Mouse (Mus musculus): ENCODE measurements around the gene Pheta2. TPM values are rescaled to one million over a fixed set of nuclear protein-coding genes. Genes with fewer than 3 reads are reported as not detected.

The Pheta2 gene
- polyA plus RNA-seq, 1 experiment from 2014 or later, result 34.0 TPM

DNA sequence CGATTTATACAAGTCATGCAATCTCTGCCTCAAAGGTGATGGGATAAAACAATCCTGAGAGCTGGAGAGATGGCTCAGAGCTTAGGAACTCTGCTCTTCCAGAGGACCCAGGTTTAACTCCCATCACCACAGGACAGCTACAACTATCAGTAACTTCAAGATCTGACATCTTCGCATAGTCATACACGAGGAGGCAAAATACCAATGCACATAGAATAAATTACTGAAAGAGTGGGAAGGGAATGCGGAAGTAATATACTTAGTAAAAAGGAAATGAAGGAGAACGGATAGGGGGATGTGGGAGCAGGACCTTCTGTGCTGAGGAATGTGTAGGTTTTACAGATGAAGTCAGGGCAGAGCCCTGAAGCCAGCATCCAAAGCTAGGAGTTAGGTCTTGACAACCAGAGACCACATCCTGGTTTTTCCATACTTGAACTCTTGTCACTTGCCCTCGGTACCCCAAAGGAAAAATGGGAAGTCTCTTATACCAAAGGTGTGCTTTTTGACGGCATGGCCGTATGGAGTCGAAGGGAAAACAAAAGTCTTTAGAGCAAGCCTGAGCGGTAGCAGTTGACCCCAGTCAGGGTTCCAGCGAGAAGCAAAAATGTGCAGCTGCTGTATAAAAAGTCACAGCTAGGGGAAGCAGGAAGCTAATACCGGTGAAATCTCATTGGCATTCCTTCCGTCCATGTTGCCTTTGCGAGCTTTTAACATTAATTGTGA, 8.0 kb downstream of the Pheta2 start:
- H3K27ac ChIP-seq (ENCODE audit: low read depth, low read length), result peak overlapping the region; percentile 79
- H3K4me1 ChIP-seq (replicated peaks; ENCODE audit: control insufficient read depth, insufficient read depth, low read length), result peaks cover 67% of the 10 kb centered on the region
- H3K9me3 ChIP-seq (ENCODE audit: control insufficient read depth, low read length), result no peaks in the 10 kb centered on the region
- 43% methylated on average over 14 of the region's 14 CpGs for WGBS
- H3K36me3 ChIP-seq (ENCODE audit: control insufficient read depth, insufficient read depth, low read length), result peaks cover 26% of the 10 kb centered on the region
- peak overlapping the region; percentile 82 for H3K9ac ChIP-seq (ENCODE audit: low read depth, low read length)
- peak overlapping the region; percentile 69 for H3K4me3 ChIP-seq (ENCODE audit: low read depth, low read length)
- DNase-seq (ENCODE audit: low spot score), result no peak
- no peaks in the 10 kb centered on the region for H3K27me3 ChIP-seq (replicated peaks; ENCODE audit: control insufficient read depth, insufficient read depth, low read length)
- peak overlapping the region; percentile 99 for H3K4me2 ChIP-seq
- no peak for ATAC-seq (replicated peaks; ENCODE audit: low FRiP score)

DNA sequence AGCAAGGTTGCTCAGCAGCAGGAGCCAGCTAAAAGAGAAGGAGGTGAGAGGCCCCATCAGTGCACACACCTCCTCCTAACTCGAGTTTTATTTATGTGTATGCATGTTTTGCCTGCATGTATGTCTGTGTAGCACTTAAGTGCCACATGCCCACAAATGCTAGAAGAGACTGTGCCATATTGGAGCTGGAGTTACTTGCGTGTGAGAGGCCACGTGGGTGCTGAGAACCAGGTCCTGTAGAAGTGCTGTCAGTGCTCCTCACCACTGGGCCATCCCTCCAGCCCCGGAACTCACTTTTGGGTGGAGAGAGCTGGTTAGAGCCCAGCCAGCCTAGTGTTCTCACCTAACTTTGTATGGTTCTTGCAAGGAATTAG, 8.5 kb downstream of the Pheta2 start:
- Histone ChIP-seq H3K4me3 (ENCODE audit: low read depth, low read length) (peak overlapping the region; percentile 69), H3K27me3 (replicated peaks; ENCODE audit: control insufficient read depth, insufficient read depth, low read length) (no peaks in the 10 kb centered on the region), H3K4me1 (replicated peaks; ENCODE audit: control insufficient read depth, insufficient read depth, low read length) (peaks cover 67% of the 10 kb centered on the region), H3K27ac (ENCODE audit: low read depth, low read length) (peak overlapping the region; percentile 79), H3K9ac (ENCODE audit: low read depth, low read length) (peak overlapping the region; percentile 82), H3K36me3 (ENCODE audit: control insufficient read depth, insufficient read depth, low read length) (peaks cover 26% of the 10 kb centered on the region), H3K9me3 (ENCODE audit: control insufficient read depth, low read length) (no peaks in the 10 kb centered on the region), H3K4me2 (peak overlapping the region; percentile 99)
- 60% methylated on average over 4 of the region's 4 CpGs for WGBS
- ATAC-seq (replicated peaks; ENCODE audit: low FRiP score) (no peak), DNase-seq (ENCODE audit: low spot score) (no peak)

DNA sequence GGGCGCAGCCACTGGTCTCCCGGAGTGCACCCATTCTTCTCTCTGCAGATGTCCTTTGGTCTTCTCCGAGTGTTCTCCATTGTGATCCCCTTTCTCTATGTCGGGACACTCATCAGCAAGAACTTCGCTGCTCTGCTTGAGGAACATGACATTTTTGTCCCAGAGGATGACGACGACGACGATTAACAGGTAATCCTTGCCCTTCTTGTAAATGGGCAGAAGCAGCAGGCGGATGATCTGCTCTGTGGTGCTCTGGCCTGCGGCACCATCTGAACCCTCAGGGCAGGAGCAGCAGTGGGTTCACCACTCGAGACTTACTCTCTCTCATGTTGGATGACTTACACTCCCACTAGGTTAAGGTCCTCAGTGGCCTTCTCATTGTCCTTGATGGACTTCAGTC, 9.1 kb downstream of the Pheta2 start:
- Histone ChIP-seq H3K27ac (ENCODE audit: low read depth, low read length) (no peak overlapping the region), H3K4me3 (ENCODE audit: low read depth, low read length) (peak overlapping the region; percentile 69; the same call in 1 of the 2 replicates), H3K4me1 (replicated peaks; ENCODE audit: control insufficient read depth, insufficient read depth, low read length) (peaks cover 66% of the 10 kb centered on the region), H3K36me3 (ENCODE audit: control insufficient read depth, insufficient read depth, low read length) (peaks cover 26% of the 10 kb centered on the region), H3K4me2 (peak overlapping the region; percentile 99), H3K27me3 (replicated peaks; ENCODE audit: control insufficient read depth, insufficient read depth, low read length) (no peaks in the 10 kb centered on the region), H3K9me3 (ENCODE audit: control insufficient read depth, low read length) (no peaks in the 10 kb centered on the region), H3K9ac (ENCODE audit: low read depth, low read length) (no peak overlapping the region)
- ATAC-seq (replicated peaks; ENCODE audit: low FRiP score) (no peak), DNase-seq (ENCODE audit: low spot score) (no peak)
- WGBS, result 91% methylated on average over 12 of the region's 12 CpGs

DNA sequence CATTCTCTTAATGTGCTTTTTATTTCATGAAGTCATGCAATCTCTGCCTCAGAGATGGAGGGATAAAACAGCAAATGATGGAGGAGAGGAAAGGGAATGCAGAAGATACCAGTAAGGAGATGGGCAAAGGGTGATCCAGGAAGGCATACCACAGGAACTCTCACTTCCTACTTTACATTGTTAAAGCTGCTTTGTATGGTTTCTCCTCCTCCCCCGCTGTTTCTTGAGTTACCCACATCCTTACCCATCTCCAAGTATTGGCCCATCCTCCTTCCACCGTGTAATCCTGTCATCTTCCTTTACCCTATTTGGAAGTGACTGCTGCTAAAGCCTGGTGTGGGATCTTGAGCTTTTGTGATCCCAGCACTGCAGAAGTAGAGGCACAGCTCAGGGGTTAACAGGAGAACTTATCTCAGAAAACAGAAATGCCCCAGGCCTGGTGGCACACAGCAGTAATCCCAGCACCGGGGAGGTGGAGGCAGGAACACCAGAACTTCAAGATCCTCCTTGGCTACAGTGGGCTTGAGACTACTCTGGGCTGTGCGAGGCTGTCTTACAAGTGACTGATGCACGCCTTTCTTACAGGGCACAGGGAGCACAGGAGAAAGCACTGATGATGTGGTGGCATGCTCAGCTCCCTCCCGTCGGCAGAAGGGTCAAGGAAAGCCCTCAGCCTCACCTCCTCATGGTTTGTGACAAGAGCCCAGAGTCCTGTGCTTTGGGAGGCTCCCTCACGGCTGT, 9.7 kb downstream of the Pheta2 start:
- Histone ChIP-seq H3K4me3 (ENCODE audit: low read depth, low read length) (no peak overlapping the region), H3K9ac (ENCODE audit: low read depth, low read length) (no peak overlapping the region)
- 75% methylated on average over 8 of the region's 8 CpGs for WGBS

GRCm38 (mm10) chr15:82348999-82349341, 10.2 kb downstream of the Pheta2 start:
- H3K4me1 ChIP-seq (replicated peaks; ENCODE audit: control insufficient read depth, insufficient read depth, low read length), result peaks cover 58% of the 10 kb centered on the region

More for the DNA sequence above, 9.7 kb downstream of the Pheta2 start:
- Histone ChIP-seq H3K9me3 (ENCODE audit: control insufficient read depth, low read length) (no peaks in the 10 kb centered on the region), H3K27ac (ENCODE audit: low read depth, low read length) (peak overlapping the region; percentile 2; the same call in 1 of the 2 replicates), H3K4me2 (no peak overlapping the region), H3K4me1 (replicated peaks; ENCODE audit: control insufficient read depth, insufficient read depth, low read length) (peaks cover 63% of the 10 kb centered on the region), H3K27me3 (replicated peaks; ENCODE audit: control insufficient read depth, insufficient read depth, low read length) (no peaks in the 10 kb centered on the region), H3K36me3 (ENCODE audit: control insufficient read depth, insufficient read depth, low read length) (peaks cover 22% of the 10 kb centered on the region)
- DNase-seq (ENCODE audit: low spot score) (no peak), ATAC-seq (replicated peaks; ENCODE audit: low FRiP score) (no peak)

DNA sequence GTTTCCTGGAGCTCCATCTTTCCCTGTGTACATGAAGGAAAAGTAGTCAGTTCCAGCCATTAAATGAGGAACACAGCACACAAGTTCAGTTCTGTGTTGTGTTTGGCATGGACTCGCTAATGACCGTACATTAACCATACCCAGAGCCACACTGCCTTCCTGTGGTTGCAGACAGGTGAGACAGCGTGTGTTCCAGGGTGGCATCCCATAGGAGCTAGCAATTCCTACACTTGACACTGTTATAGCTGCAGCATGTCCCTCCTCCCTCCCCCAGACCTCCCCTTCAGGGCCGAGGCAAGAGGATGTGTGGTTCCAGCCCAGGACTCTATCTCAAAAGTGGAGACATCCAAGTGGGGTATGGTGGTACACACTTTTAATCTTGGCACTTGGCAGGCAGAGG, 11.6 kb downstream of the Pheta2 start:
- no peak overlapping the region for H3K4me2 ChIP-seq
- peaks cover 45% of the 10 kb centered on the region for H3K4me1 ChIP-seq (replicated peaks; ENCODE audit: control insufficient read depth, insufficient read depth, low read length)
- H3K9ac ChIP-seq (ENCODE audit: low read depth, low read length), result no peak overlapping the region
- no peaks in the 10 kb centered on the region for H3K9me3 ChIP-seq (ENCODE audit: control insufficient read depth, low read length)
- DNase-seq (ENCODE audit: low spot score) (no peak), ATAC-seq (replicated peaks; ENCODE audit: low FRiP score) (no peak)
- H3K4me3 ChIP-seq (ENCODE audit: low read depth, low read length), result no peak overlapping the region
- H3K27ac ChIP-seq (ENCODE audit: low read depth, low read length), result peak overlapping the region; percentile 65; the same call in 1 of the 2 replicates
- H3K36me3 ChIP-seq (ENCODE audit: control insufficient read depth, insufficient read depth, low read length), result peaks cover 18% of the 10 kb centered on the region
- 72% methylated on average over 4 of the region's 4 CpGs for WGBS
- H3K27me3 ChIP-seq (replicated peaks; ENCODE audit: control insufficient read depth, insufficient read depth, low read length), result no peaks in the 10 kb centered on the region

More at GRCm38 (mm10) chr15:82348999-82349341, 10.2 kb downstream of the Pheta2 start:
- 83% methylated on average over 2 of the region's 2 CpGs for WGBS
- H3K4me2 ChIP-seq, result no peak overlapping the region
- ATAC-seq (replicated peaks; ENCODE audit: low FRiP score), result no peak
- H3K27me3 ChIP-seq (replicated peaks; ENCODE audit: control insufficient read depth, insufficient read depth, low read length), result no peaks in the 10 kb centered on the region
- H3K27ac ChIP-seq (ENCODE audit: low read depth, low read length), result peak overlapping the region; percentile 63; the same call in 1 of the 2 replicates
- H3K9ac ChIP-seq (ENCODE audit: low read depth, low read length), result no peak overlapping the region
- no peak overlapping the region for H3K4me3 ChIP-seq (ENCODE audit: low read depth, low read length)
- no peaks in the 10 kb centered on the region for H3K9me3 ChIP-seq (ENCODE audit: control insufficient read depth, low read length)
- peaks cover 18% of the 10 kb centered on the region for H3K36me3 ChIP-seq (ENCODE audit: control insufficient read depth, insufficient read depth, low read length)
- DNase-seq (ENCODE audit: low spot score), result no peak

- WGBS, result 57% methylated on average over 3 of the region's 3 CpGs
- no peaks in the 10 kb centered on the region for H3K27me3 ChIP-seq (replicated peaks; ENCODE audit: control insufficient read depth, insufficient read depth, low read length)
- DNase-seq (ENCODE audit: low spot score) (no peak), ATAC-seq (replicated peaks; ENCODE audit: low FRiP score) (peak; percentile 40)
- H3K4me2 ChIP-seq, result peak overlapping the region; percentile 95
- peak overlapping the region; percentile 31; the same call in 1 of the 2 replicates for H3K4me3 ChIP-seq (ENCODE audit: low read depth, low read length)
- H3K9ac ChIP-seq (ENCODE audit: low read depth, low read length), result peak overlapping the region; percentile 22; the same call in 1 of the 2 replicates
- peaks cover 44% of the 10 kb centered on the region for H3K4me1 ChIP-seq (replicated peaks; ENCODE audit: control insufficient read depth, insufficient read depth, low read length)
- H3K36me3 ChIP-seq (ENCODE audit: control insufficient read depth, insufficient read depth, low read length), result peaks cover 18% of the 10 kb centered on the region
- peak overlapping the region; percentile 65 for H3K27ac ChIP-seq (ENCODE audit: low read depth, low read length)
- no peaks in the 10 kb centered on the region for H3K9me3 ChIP-seq (ENCODE audit: control insufficient read depth, low read length)
Observed at GRCm38 (mm10) chr15:82351480-82351879, 12.7 kb downstream of the Pheta2 start.

- peak overlapping the region; percentile 100 for H3K4me3 ChIP-seq (ENCODE audit: low read depth, low read length)
- H3K27ac ChIP-seq (ENCODE audit: low read depth, low read length), result peak overlapping the region; percentile 69
- H3K4me1 ChIP-seq (replicated peaks; ENCODE audit: control insufficient read depth, insufficient read depth, low read length), result peaks cover 31% of the 10 kb centered on the region
- no peaks in the 10 kb centered on the region for H3K27me3 ChIP-seq (replicated peaks; ENCODE audit: control insufficient read depth, insufficient read depth, low read length)
- peaks cover 16% of the 10 kb centered on the region for H3K36me3 ChIP-seq (ENCODE audit: control insufficient read depth, insufficient read depth, low read length)
- peak overlapping the region; percentile 95 for H3K4me2 ChIP-seq
- no peaks in the 10 kb centered on the region for H3K9me3 ChIP-seq (ENCODE audit: control insufficient read depth, low read length)
- 22% methylated on average over 14 of the region's 14 CpGs for WGBS
- peak overlapping the region; percentile 96 for H3K9ac ChIP-seq (ENCODE audit: low read depth, low read length)
- ATAC-seq (replicated peaks; ENCODE audit: low FRiP score), result no peak
- no peak for DNase-seq (ENCODE audit: low spot score)
Observed at GRCm38 (mm10) chr15:82353078-82353744, 14.5 kb downstream of the Pheta2 start.

Measured in liver, embryonic 11.5 days (tissue).